Mouse (Mus musculus): Measurements from ENCODE around the gene Ebpl. TPM values are rescaled to one million over a fixed set of nuclear protein-coding genes. Genes with fewer than 3 reads are reported as not detected.
A peak's percentile ranks its signal among the peaks of the same experiment; 100 is the strongest.
"Not testable (repeated sequence)": the region's sequence is repeated elsewhere in the genome, so short reads cannot be mapped to it uniquely, and the experiment has no call there.

Ebpl gene
- polyA plus RNA-seq, 1 experiment from 2014 or later, result 8.8 TPM

GRCm38 (mm10) chr14:61354251-61355235 lies 5.7 kb downstream of the Ebpl start:
- H3K9me3 ChIP-seq, result no peaks in the 10 kb centered on the region
- H3K27me3 ChIP-seq (replicated peaks), result no peaks in the 10 kb centered on the region
- no peaks in the 10 kb centered on the region for H3K36me3 ChIP-seq
- no peaks in the 10 kb centered on the region for H3K4me1 ChIP-seq (replicated peaks)
- 64% methylated on average over 10 of the region's 10 CpGs for WGBS
- no peak for ATAC-seq
- no peak overlapping the region for H3K9ac ChIP-seq
- H3K27ac ChIP-seq, result no peak overlapping the region
- H3K4me2 ChIP-seq (replicated peaks), result no peak overlapping the region
- H3K4me3 ChIP-seq (replicated peaks), result no peak overlapping the region

DNA sequence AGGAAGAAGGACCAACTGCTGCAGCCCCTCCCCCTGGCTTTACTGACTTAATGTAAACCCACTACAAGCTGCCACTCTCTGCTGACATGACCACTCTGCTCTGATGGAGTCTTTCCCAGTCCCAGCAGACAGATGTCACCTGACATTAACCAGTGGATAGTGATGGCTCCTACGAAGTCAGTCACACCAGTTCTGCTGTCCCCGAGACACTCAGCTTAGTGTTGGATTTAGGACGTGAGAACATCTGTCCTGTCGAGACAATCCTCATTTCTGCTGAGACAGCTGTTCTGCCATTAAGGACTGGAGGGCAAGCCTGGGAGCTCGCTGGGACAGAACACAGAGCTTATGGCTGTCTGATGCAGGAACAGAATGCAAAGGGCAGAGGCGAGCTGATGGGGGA lies 9.4 kb downstream of the Ebpl start:
- ATAC-seq, result no peak
- no peak overlapping the region for H3K4me2 ChIP-seq (replicated peaks)
- H3K36me3 ChIP-seq, result no peaks in the 10 kb centered on the region
- no peaks in the 10 kb centered on the region for H3K9me3 ChIP-seq
- WGBS, result 51% methylated on average over 6 of the region's 6 CpGs
- no peak overlapping the region for H3K27ac ChIP-seq
- no peak overlapping the region for H3K4me3 ChIP-seq (replicated peaks)
- no peaks in the 10 kb centered on the region for H3K27me3 ChIP-seq (replicated peaks)
- H3K9ac ChIP-seq, result no peak overlapping the region
- H3K4me1 ChIP-seq (replicated peaks), result no peaks in the 10 kb centered on the region

- no peak for ATAC-seq
- no peaks in the 10 kb centered on the region for H3K36me3 ChIP-seq
- H3K4me3 ChIP-seq (replicated peaks), result no peak overlapping the region
- H3K4me1 ChIP-seq (replicated peaks), result no peaks in the 10 kb centered on the region
- 92% methylated on average over 4 of the region's 4 CpGs for WGBS
- H3K27me3 ChIP-seq (replicated peaks), result no peaks in the 10 kb centered on the region
- H3K9me3 ChIP-seq, result no peaks in the 10 kb centered on the region
- no peak overlapping the region for H3K27ac ChIP-seq
- no peak overlapping the region for H3K9ac ChIP-seq
- H3K4me2 ChIP-seq (replicated peaks), result no peak overlapping the region
Measured at GRCm38 (mm10) chr14:61349876-61350275, 10.4 kb downstream of the Ebpl start.

GRCm38 (mm10) chr14:61346827-61347698 lies 13.2 kb downstream of the Ebpl start:
- no peaks in the 10 kb centered on the region for H3K9me3 ChIP-seq
- ATAC-seq, result no peak
- no peak overlapping the region for H3K27ac ChIP-seq
- 85% methylated on average over 10 of the region's 10 CpGs for WGBS
- no peak overlapping the region for H3K4me2 ChIP-seq (replicated peaks)
- H3K9ac ChIP-seq, result no peak overlapping the region
- no peak overlapping the region for H3K4me3 ChIP-seq (replicated peaks)
- no peaks in the 10 kb centered on the region for H3K36me3 ChIP-seq
- H3K4me1 ChIP-seq (replicated peaks), result no peaks in the 10 kb centered on the region
- no peaks in the 10 kb centered on the region for H3K27me3 ChIP-seq (replicated peaks)

- no peak for ATAC-seq
- no peaks in the 10 kb centered on the region for H3K4me1 ChIP-seq (replicated peaks)
- H3K4me3 ChIP-seq (replicated peaks), result no peak overlapping the region
- WGBS, result 70% methylated on average over 5 of the region's 5 CpGs
- H3K9me3 ChIP-seq, result no peaks in the 10 kb centered on the region
- no peaks in the 10 kb centered on the region for H3K36me3 ChIP-seq
- no peak overlapping the region for H3K9ac ChIP-seq
- H3K4me2 ChIP-seq (replicated peaks), result no peak overlapping the region
- H3K27me3 ChIP-seq (replicated peaks), result no peaks in the 10 kb centered on the region
- no peak overlapping the region for H3K27ac ChIP-seq
Measured at GRCm38 (mm10) chr14:61344590-61344989, 15.6 kb downstream of the Ebpl start.

GRCm38 (mm10) chr14:61339381-61339780 lies 20.9 kb downstream of the Ebpl start:
- no peaks in the 10 kb centered on the region for H3K4me1 ChIP-seq (replicated peaks)
- no peak overlapping the region for H3K27ac ChIP-seq
- no peaks in the 10 kb centered on the region for H3K9me3 ChIP-seq
- H3K4me2 ChIP-seq (replicated peaks), result no peak overlapping the region
- no peaks in the 10 kb centered on the region for H3K27me3 ChIP-seq (replicated peaks)
- no peaks in the 10 kb centered on the region for H3K36me3 ChIP-seq
- no peak overlapping the region for H3K4me3 ChIP-seq (replicated peaks)
- no peak overlapping the region for H3K9ac ChIP-seq
- WGBS, result 78% methylated on average over 4 of the region's 4 CpGs
- ATAC-seq, result no peak

GRCm38 (mm10) chr14:61330996-61331561 lies 29.2 kb downstream of the Ebpl start:
- Histone ChIP-seq H3K9ac (no peak overlapping the region), H3K27ac (no peak overlapping the region), H3K27me3 (replicated peaks) (no peaks in the 10 kb centered on the region), H3K36me3 (no peaks in the 10 kb centered on the region), H3K4me1 (replicated peaks) (0 out of 2 replicates have a peak, but pooled peaks cover 2% of the 10 kb centered on the region), H3K4me2 (replicated peaks) (peak overlapping the region; percentile 37), H3K4me3 (replicated peaks) (no peak overlapping the region), H3K9me3 (no peaks in the 10 kb centered on the region)
- ATAC-seq, result peak; percentile 80
- 15% methylated on average over 13 of the region's 13 CpGs for WGBS

DNA sequence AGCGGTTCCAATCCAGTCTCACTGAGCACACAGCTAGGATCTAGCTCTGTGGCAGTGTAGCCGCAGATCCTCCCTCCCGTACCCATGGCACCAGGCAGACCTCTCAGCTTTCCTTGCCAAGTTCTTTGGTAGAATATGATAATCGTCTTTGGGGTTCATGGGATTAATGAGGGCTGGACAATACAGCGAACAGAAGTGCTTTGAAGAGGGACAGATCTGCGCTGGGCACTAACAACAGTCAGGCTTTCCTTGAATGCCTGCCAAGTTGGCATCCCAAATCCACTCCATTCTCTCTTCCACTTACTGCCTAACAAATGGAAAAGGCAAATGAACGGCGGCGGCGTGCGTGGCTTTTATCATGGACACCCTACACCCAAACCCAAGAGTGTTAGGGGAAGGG lies 29.6 kb downstream of the Ebpl start:
- no peak overlapping the region for H3K4me3 ChIP-seq (replicated peaks)
- H3K9ac ChIP-seq, result no peak overlapping the region
- H3K4me2 ChIP-seq (replicated peaks), result no peak overlapping the region
- no peaks in the 10 kb centered on the region for H3K9me3 ChIP-seq
- WGBS, result 85% methylated on average over 11 of the region's 11 CpGs
- 0 out of 2 replicates have a peak, but pooled peaks cover 2% of the 10 kb centered on the region for H3K4me1 ChIP-seq (replicated peaks)
- H3K27me3 ChIP-seq (replicated peaks), result no peaks in the 10 kb centered on the region
- H3K27ac ChIP-seq, result no peak overlapping the region
- H3K36me3 ChIP-seq, result no peaks in the 10 kb centered on the region
- 0 out of 2 replicates have a peak, but pooled peaks have one; percentile 4 for ATAC-seq

- H3K36me3 ChIP-seq, result no peaks in the 10 kb centered on the region
- 28% methylated on average over 19 of the region's 19 CpGs for WGBS
- H3K27me3 ChIP-seq (replicated peaks), result no peaks in the 10 kb centered on the region
- H3K27ac ChIP-seq, result no peak overlapping the region
- H3K9me3 ChIP-seq, result no peaks in the 10 kb centered on the region
- peak; percentile 76 for ATAC-seq
- H3K9ac ChIP-seq, result peak overlapping the region; percentile 20; the same call in 1 of the 2 replicates
- 0 out of 2 replicates have a peak, but pooled peaks cover 2% of the 10 kb centered on the region for H3K4me1 ChIP-seq (replicated peaks)
- peak overlapping the region; percentile 17; the same call in 1 of the 2 replicates for H3K4me3 ChIP-seq (replicated peaks)
- H3K4me2 ChIP-seq (replicated peaks), result peak overlapping the region; percentile 53
Measured at GRCm38 (mm10) chr14:61327618-61328450, 32.4 kb downstream of the Ebpl start.

- 28% methylated on average over 6 of the region's 6 CpGs for WGBS
- ATAC-seq; H3K4me3 ChIP-seq (replicated peaks): not testable (repeated sequence)
Measured at GRCm38 (mm10) chr14:61327007-61327406, 33.2 kb downstream of the Ebpl start.

DNA sequence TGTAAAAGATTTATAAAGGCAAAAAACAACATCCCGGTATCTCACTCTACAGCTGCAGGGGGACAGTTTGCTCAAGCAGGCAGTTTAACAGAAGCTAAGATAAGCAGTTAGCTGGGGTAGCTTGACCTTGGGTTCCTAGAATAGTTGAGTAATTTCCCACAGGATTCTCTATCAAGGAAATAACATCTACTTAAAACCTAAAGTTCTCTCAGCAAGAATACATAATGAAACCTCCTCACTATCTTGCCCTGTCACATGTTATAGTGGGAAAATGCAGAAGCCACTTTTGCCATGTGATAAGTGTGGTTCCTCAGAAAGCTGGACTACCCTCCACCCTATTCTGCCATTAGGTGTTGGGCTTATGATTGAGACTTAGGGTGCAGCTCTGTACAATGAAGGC lies 37.5 kb downstream of the Ebpl start:
- Histone ChIP-seq H3K9ac (no peak overlapping the region), H3K36me3 (no peaks in the 10 kb centered on the region), H3K9me3 (no peaks in the 10 kb centered on the region), H3K4me1 (replicated peaks) (0 out of 2 replicates have a peak, but pooled peaks cover 2% of the 10 kb centered on the region), H3K27ac (no peak overlapping the region), H3K4me3 (replicated peaks) (no peak overlapping the region), H3K4me2 (replicated peaks) (no peak overlapping the region), H3K27me3 (replicated peaks) (no peaks in the 10 kb centered on the region)
- no peak for ATAC-seq
- 87% methylated on average over 1 of the region's 1 CpGs for WGBS

More at GRCm38 (mm10) chr14:61327007-61327406, 33.2 kb downstream of the Ebpl start:
- not testable (repeated sequence) for H3K27ac ChIP-seq; H3K27me3 ChIP-seq (replicated peaks); H3K9ac ChIP-seq; H3K4me1 ChIP-seq (replicated peaks); H3K36me3 ChIP-seq; H3K9me3 ChIP-seq; H3K4me2 ChIP-seq (replicated peaks)

All from intestine, embryonic 15.5 days (tissue).